Mouse (Mus musculus) ovary, adult 18-20 months (tissue): ENCODE measurements around the gene Kifc3.

Source experiments
- DNase-seq: peaks from one replicate; pipeline ENCODE4 v3.0.0; 2022; ENCODE audit warnings: low spot score, mixed read lengths

Gene Kifc3

GRCm38 (mm10) chr8:95134186-95134585 lies 68.4 kb downstream of the Kifc3 start:
- no peak for DNase-seq

DNA sequence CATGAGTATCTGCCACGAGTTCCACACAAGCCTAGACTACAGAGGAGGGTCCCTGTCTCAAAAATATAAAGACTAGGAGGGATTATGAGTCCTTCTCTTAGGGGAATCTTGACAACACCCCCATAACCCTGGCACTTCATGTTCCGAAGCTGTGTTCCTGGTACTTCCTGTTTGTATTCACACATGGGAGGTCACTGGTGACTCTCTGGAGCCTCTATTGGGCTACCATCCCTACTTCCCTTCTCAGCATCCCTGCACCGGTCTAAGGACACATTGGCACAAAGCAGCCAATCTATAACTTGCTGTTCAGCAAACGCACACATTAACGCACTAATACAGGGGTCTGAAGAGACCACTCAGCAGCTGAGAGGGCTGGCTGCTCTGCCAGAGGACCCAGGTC lies 70.6 kb downstream of the Kifc3 start:
- no peak for DNase-seq

- no peak for DNase-seq
Observed at GRCm38 (mm10) chr8:95130966-95131537, 71.6 kb downstream of the Kifc3 start.

GRCm38 (mm10) chr8:95128750-95129260 lies 73.8 kb downstream of the Kifc3 start:
- DNase-seq, result no peak

GRCm38 (mm10) chr8:95127658-95128057 lies 75.0 kb downstream of the Kifc3 start:
- no peak for DNase-seq

GRCm38 (mm10) chr8:95126497-95126896 lies 76.1 kb downstream of the Kifc3 start:
- no peak for DNase-seq

DNA sequence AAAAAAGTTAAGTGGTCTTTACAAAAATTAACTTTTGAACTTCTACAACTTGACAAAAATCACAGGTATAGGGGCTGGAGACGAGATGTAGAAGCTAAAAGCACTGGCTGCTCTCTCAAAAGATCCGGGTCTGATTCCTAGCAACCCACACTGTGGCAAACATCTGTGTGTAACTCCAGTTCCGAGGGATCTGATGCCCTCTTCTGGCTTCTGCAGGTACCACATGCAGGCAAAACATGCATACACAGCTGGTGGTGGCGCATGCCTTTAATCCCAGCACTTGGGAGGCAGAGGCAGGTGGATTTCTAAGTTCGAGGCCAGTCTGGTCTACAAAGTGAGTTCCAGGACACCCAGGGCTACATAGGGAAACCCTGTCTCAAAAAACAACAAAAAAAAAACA lies 79.2 kb downstream of the Kifc3 start:
- DNase-seq, result no peak

DNA sequence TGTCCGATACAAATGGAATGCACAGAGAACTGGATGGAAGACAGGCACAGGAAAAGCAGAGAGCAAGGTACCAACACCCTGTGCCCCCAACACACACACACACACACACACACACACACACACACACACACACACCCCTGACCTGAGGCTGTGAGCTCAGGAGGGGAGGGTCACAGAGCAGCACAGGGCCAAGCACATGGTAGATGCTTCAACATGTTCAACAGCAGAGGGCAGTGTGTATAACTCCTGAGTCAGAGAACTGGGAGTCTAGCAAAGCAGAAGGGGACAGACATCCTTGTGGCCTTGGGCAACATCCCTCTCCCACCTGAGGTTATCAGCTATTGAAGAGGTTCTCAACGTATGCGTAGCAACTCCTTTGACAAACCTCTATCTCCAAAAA lies 88.9 kb downstream of the Kifc3 start:
- DNase-seq, result no peak

- DNase-seq, result no peak
Observed at GRCm38 (mm10) chr8:95113108-95113507, 89.5 kb downstream of the Kifc3 start.

GRCm38 (mm10) chr8:95112594-95112993 lies 90.0 kb downstream of the Kifc3 start:
- DNase-seq, result no peak

DNA sequence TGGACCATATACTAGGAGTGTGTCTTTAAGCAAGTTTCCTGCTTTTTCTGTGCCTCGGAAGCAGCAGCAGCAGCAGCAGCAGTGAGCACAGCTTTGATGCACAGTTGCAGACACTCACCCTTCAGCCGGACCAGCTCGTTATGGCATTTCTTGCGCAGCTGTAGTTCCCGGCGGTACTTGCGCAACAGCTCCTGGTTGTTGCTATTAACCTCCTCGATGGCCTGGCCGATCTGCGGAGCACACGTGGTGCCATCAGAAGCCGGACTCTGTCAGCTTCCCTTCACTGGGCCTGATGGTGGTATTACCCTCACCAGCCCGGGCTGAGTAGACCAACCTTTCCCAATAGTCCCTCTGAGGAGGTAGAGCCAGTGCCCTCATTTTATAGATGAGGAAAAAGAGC lies 95.3 kb downstream of the Kifc3 start:
- DNase-seq, result no peak

GRCm38 (mm10) chr8:95101972-95102371 lies 100.6 kb downstream of the Kifc3 start:
- DNase-seq, result no peak

DNA sequence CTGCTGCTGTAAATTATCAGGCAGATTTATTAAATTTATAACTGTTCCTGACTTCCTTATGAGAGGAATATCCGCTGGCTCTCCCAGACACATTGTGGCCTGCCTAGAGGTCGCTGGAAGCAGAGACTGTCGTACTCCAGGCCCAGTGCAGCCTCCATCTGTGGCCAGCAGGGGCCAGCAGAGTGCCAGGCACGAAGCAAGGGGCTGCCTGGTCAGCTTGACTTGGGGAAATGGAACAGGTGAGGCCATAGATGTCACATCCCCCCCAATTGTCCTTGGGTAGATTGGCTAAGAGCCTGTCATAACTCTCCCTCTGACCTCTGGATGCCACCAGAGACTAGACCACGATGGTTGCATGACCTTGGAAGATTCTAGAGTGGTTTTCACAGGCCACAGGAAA lies 103.6 kb downstream of the Kifc3 start:
- peak; percentile 48 for DNase-seq

- no peak for DNase-seq
Observed at GRCm38 (mm10) chr8:95093574-95093973, 109.0 kb downstream of the Kifc3 start.

DNA sequence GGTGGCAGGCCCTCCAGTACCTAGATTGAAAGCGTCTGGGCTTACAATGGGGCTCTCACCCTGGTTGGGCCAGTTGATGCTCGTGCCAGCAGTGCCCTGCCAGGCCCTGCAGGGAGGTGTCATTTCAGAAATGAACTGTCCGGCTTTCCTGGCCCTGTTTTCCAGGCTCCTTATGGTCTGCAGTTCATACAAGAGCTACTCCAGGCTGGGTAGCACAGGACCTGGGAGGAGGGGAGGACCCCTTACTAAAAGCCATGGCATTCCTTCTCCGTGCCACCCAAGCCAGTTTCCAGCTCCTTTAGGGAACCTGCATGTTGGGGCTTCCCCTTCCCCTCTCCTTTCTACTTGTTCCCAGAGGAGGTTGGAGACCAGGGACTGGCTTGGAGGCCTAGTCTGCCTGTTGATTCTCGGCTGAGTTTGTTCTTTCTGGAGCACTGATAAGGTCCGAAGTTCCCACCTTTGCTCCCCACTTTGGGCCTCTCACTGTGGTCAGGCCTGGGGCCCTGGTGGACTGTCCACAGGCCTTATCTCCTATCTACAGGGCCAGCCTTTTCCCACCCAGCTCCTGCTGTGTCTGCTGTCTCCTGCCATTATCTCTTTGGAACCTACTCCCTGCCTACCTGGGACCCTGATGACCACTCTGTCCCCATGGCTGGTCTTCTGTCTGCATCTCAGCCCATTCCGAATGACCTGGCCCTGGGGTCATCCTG lies 117.0 kb downstream of the Kifc3 start:
- no peak for DNase-seq

- no peak for DNase-seq
Observed at GRCm38 (mm10) chr8:95084744-95085431, 117.7 kb downstream of the Kifc3 start.

DNA sequence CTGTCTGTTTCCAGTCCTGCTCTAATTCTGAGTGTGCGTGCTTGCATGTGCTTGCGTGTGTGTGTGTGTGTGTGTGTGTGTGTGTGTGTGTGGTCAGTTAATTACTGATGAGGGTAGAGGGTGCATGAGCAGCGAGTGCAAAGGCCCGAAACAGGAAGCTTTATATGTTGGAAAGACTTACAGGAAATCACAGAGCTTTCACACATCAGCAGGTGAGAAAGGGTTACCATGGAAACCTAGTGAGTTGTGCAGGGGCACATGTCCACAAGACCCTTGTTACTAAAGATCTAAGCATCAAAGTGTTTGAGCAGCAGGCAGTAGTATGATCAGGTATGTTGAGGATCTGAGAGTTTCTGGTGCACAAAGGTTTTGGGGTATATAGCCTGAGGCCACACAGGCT lies 118.4 kb downstream of the Kifc3 start:
- DNase-seq, result no peak

DNA sequence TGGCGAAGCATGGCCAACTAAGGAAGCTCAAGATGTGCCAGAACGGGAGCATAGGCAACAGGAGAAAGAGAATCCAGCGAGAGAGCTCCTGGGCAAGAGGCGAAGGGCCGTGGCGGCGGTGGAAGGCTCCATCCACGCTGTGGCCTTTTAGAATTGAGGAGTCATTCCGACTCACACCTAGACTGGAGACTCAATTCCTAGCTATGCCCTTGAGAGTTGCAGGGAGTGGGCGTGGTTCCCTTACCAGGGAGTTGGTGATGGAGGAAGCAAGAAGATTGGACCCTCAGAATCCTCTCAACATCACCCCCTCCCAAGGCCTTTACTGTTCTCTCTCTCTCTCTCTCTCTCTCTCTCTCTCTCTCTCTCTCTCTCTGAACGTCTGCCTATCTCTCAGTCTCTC lies 121.0 kb downstream of the Kifc3 start:
- DNase-seq, result no peak

GRCm38 (mm10) chr8:95080381-95081341 lies 122.0 kb downstream of the Kifc3 start, which contains the start of gene Katnb1:
Gene Katnb1, plus strand, starts transcription at chr8:95081186.
- peak; percentile 99 for DNase-seq

- DNase-seq, result no peak
Observed at GRCm38 (mm10) chr8:95079305-95079704, 123.3 kb downstream of the Kifc3 start.

- DNase-seq, result no peak
Observed at GRCm38 (mm10) chr8:95078055-95078454, 124.6 kb downstream of the Kifc3 start.

DNA sequence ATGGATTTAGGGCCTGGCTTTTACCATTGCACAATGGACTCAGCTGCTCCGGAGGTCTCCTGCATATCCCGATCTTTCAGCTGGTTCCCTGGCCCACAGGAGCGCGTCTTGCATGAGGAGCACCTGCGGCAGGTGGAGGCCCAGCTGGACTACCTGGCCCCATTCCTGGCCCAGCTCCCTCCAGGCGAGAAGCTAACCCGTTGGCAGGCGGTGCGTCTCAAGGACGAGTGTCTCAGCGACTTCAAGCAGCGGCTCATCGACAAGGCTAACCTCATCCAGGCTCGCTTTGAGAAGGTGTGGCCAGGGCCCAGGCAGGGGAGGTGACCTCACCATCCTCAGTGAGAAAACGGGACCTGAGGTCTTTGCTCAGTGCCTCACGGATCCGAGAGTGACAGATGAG lies 126.5 kb downstream of the Kifc3 start:
- DNase-seq, result no peak
